Mouse (Mus musculus) spleen, adult 2 months (tissue): ENCODE results near the gene Pknox2.

ENCODE experiments used
- CTCF ChIP-seq: fragments of 200-500 bp; IDR thresholded peaks from 2 replicates; pipeline ENCODE4 v1.5.1; 2011; ENCODE audit warnings: mild to moderate bottlenecking, inconsistent platforms; ENCODE audit not compliant: insufficient read depth, insufficient read length, insufficient replicate concordance; ENCODE audit errors: extremely low read depth
- POLR2A ChIP-seq: fragments of 200-500 bp; IDR thresholded peaks from 2 replicates; pipeline ENCODE4 v1.6.1; 2011; ENCODE audit warnings: low read depth, low read length, inconsistent platforms

DNA sequence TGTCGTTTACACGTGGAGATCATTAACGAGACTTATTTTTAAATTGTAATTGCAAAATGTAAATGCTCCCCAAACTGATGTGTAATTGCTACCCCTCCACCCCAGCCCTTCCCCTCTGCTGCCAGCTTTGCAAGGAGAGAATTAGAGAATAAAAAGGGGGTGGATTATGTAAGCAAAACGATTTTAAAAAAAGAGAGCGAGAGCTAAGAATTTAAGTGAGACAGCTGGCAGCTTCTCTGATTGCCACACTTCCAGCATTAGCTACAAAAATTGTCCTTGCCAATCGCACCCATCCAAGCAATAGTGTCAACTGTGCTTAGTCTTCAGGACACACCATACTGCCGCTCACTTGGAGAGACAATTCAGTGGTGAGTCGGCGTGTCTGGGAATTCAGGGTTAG, 162.0 kb downstream of the Pknox2 start:
- TF ChIP-seq POLR2A, result no peak
- no peak for TF ChIP-seq CTCF
